Mouse (Mus musculus) cerebellum, adult 9-11 months (tissue): ENCODE measurements at regions not wholly inside any gene's neighbourhood (a gene's known extent, or its start where the extent isn't known, plus 50 kb on each side); places are given as distances from the start of the nearest gene placed in this dataset.
A peak's percentile ranks its signal among the peaks of the same experiment; 100 is the strongest.

ENCODE experiments used
- DNase-seq: peaks from one replicate; pipeline ENCODE4 v3.0.0; 2022

DNA sequence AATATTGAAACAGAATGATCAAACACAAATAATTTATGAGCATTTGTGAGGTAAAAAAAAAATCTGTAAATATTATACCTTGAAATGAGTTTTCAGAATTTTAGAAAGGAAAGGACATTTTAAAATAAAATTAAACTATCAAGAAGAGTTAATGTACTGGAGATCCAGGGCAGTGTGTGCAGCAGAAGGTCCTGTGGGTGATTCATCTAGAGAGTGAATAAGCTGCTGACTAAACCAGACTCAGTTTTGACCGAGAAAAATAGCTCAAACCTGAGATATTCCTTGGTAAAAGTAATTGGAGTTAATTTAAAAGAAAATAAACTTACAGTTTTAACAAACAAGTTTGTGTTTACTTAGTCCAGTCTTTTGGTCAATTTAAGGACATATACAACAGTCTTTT is 1118.6 kb upstream of the Celf2 start:
- DNase-seq = no peak

DNA sequence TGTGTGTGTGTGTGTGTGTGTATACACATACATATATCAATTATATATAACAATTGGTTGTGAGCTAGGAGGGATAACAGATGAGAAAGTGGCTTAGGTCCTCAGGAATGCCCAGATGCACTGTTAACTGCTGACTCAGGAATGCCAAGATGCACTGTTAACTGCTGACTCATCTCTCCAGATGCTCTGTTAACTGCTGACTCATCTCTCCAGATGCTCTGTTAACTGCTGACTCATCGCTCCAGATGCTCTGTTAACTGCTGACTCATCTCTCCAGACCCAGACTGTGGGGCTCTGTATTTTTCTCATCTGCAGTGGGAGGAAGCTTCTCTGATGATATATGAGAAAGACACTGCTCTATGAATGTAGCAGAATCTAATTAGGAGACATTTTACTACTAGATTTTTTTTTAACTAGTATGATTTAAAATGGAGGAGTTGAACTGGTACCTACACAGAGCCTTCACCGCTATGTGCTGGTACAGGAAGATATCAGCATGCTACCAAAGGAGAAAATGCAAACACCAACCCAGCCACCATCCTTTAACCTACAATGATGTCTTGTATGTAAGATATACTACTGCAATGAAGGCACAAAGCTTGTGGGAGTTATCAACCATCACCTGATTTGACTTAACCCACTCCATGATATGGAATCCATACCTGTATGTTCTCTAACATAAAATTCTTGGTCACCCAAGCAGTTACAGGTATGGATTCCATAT is 1119.3 kb upstream of the Celf2 start:
- no peak for DNase-seq

DNA sequence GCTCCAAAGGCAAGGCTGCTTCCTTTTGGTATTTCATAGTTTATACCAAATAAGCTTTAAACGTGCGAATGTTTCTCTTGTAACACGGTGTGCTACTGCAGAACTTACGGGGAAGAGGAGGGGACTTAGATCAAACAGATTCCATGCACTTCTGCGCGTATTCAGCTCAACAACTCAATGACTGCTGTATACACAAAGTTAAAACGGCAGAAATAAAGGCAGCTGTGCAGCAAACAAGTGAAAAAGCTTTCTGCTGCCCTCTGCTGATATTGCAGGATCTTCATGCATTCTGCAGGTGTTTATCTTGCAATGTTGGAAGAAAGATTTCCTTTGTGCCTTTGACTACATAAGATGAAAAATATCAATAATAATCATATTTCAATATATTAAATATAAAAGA is 1128.7 kb upstream of the Celf2 start:
- DNase-seq = no peak

DNA sequence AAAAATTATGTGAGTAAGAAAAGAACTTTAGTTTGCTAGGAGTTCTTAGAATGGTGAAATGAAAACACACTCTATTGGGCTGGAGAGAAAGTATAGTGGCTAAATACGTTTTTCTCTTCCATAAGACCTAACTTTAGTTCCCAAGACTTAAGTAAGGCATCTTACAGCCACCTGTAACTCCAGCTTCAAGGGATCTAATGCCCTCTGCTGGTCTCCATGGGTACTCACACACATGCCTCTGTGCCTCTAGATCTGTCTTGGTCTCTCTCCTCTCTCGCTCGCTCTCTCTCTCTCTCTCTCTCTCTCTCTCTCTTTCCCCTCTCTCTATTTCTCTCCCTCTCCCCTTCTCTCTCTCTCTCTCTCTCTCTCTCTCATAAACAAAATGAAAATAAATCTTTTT is 1129.9 kb upstream of the Celf2 start:
- DNase-seq = no peak

DNA sequence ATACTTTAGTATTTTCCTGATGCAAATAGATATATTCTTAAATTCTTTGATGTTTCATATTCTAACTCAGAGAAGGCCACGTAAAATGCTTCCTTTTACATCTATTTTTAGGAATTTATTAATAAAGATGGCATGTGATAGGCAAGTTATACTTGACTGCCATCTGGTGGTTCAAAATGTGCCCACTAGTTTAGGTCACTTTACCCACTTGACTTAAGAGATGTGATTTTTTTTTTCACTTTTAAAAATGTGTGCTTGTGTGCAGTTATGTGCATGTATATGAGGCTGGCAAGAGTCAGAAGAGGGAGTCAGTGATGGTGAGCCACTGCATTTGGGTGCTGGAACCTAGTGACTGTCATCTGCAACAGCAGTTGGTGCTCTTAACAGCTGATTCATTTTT is 1136.1 kb upstream of the Celf2 start:
- DNase-seq = no peak

DNA sequence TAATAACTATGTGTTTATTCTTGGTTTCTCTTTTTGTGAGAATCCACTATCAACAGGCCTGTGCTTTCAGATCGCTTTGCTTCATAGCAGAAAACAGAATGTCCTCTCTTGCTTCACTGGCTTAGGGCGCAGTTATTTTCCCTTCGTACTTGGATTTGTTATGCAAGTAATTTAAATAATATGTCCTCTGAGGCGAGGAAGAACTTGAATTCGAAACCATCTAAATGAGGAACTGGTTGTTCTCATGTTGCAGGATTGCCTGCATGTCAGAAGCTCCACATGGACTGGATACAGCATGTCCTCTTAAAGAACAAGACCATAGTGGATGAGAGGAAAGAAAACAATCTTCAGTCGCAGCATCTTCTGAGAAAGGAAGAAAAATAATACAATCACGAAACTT is 1151.2 kb upstream of the Celf2 start:
- DNase-seq = no peak

DNA sequence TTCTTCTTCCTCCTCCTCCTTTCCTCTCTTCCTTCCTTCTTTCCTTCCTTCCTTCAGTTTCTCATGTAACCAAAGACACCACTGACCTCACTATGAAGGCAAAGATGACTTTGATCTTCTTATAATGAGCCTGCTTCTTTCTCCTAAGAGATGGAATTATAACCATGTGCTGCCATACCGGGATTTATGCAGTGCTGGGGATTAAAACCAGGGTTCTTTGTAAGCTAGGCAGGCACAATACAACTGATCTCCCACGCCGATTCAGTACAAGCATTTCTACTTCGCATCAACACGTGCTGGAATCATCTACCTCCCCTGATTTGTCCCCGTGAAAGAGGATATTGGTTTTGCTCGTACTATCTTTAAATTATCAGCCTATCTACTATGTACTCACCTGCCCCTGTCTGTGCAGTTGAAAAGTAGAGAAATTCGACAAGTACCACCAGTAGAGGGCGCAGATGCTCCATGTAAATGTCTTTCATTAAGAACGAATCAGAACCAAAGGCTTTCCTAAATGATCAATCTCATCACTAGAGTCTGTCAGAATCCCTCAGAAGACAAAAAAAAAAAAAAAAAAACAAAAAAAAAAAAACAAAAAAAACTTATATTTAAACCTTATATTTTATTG is 1164.5 kb upstream of the Celf2 start:
- DNase-seq = peak; percentile 26

DNA sequence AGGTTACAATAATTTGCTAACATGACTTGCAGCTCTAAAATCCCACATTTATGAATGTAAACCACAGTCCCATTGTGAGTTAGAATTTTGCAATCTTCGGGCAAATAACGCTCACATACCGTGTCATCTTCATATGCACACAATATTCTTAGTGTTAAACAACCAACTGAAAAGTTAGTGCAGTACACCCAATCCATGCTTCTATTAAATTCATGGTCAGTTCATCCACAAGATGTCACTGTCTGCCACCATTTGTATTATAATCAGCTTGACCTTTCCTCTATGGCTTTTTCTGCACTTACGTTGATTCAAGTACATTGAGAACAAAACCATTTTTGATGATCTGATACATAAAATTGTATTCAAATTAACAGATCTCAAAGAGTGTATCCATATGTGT is 1166.2 kb upstream of the Celf2 start:
- DNase-seq = no peak

DNA sequence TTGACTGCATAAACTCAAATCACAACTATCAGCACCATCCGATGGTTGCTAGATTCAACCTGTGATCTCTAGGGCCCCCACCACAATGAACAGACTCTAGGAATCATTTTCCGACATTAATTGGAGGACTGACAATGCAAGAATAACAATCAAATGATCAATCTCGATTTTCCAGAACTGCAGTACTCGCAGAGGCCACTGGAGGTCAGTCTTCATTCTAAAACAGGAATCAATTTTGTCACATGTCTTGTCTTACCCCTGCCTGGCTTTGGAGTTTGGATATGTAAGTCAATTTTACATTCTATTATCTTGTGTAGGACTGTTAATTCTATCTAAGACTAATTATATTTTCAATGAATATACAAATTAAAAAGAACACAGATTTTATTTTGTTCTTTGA is 1167.2 kb upstream of the Celf2 start:
- DNase-seq = no peak

DNA sequence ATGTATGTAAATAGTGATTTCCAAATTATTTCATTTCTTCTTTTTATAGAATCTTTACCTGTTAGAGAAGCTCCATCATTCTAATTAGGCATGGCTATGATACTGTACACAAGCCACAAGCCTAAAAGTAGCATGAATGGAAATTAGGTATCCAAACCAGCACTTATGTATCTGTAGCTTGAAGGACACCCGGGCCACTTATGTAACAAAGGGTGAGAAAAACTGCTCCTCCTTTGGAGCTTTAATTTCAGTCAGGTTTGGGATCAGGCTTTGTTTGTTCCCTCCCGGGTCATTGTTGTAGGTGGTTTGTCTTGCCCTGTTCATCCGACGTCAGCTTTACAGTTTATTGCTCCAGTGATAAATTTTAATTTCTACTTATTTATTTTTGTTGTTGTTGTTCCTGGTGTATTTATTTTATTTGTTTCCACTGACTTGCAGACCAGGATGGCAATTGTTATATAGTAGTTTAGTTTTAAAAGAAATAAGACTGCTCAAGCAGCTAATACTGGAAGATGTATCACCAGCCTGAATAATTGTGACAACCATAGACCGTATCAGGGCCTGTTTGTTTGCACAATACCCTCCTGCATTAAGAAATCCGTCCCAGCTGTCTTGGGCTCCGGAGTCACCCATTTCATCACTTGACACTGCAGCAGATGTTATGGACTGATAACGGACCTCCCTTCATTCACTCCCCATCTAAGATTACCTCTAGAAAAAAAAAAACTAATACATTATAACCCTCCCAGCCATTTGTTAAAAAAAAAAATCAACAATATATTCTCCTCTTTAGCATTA is 1181.7 kb upstream of the Celf2 start:
- DNase-seq = no peak

DNA sequence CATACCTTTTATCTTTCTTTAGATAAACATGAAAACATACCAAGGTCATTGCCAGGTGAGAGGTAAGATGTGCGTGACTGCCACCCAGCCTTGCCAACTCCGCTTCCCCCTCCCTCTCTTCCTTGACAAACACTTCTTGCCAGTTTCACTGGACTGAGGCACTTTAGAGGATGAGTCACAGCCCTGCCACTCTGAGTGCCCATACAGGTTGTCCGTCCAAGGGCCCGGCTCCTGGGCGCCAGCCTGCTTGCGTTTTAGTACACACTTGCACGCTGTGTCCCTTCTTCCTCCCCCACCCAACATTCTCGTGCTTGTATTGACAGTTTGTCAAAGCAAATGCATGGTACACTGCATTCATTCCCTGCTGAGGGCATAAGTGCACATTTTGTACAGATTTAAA is 1151.7 kb upstream of the 4930412O13Rik start:
- no peak for DNase-seq

DNA sequence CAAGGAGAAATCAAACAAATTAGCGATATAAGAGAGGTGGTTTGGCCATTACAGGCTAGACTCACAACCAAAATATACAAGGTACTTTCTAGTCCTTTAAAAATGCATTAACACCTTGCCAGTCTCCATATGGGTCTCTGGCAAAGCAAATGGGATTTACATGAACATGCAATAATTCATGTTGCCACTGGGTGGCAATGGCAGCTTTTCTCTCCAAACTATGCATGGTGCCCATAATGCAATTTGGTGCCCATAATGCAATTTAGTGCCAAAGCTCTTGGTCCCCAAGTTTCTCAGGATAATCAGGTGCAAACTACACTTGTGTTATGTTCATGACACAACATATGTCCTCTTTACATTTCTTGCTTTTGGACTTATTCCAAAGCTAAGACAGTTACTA is 1126.9 kb upstream of the 4930412O13Rik start:
- DNase-seq = no peak

DNA sequence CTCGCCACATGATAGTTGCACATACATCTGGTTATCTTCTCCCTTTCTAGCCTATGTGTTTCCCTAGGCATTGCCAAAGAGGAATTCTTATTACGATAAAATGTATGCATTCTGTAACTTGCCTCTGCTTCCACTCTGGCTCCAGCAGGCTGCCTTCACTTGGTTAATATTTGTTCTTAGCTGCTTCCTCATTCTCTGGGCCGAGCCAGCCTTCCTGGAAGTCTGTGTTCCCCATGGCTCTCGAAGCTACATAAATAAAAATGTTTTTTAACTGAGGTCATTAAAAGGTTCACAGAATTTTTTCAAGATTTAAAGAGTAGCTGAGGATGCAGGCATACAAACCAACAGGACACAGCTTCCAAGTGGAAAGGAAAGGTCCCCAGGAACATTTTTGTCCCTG is 1124.5 kb upstream of the 4930412O13Rik start:
- no peak for DNase-seq

DNA sequence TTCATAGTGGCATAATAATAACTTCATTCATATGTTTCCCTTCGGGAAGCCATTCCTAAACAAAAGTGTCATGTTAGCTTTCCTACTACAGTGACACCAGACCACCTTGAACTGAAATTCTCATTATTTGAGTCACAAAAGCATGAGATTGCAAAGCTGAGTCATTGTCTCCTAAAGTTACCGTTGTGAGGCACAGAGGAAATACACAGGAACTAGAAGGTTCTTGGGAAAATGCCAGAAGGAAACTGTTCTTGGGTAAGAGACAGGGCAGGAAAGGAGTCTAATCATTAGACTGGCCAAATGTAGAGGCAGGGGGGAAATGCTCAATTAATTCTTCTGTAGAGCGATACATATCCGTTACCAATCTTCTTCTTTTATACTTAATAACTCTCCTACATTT is 1110.4 kb upstream of the 4930412O13Rik start:
- DNase-seq = no peak

DNA sequence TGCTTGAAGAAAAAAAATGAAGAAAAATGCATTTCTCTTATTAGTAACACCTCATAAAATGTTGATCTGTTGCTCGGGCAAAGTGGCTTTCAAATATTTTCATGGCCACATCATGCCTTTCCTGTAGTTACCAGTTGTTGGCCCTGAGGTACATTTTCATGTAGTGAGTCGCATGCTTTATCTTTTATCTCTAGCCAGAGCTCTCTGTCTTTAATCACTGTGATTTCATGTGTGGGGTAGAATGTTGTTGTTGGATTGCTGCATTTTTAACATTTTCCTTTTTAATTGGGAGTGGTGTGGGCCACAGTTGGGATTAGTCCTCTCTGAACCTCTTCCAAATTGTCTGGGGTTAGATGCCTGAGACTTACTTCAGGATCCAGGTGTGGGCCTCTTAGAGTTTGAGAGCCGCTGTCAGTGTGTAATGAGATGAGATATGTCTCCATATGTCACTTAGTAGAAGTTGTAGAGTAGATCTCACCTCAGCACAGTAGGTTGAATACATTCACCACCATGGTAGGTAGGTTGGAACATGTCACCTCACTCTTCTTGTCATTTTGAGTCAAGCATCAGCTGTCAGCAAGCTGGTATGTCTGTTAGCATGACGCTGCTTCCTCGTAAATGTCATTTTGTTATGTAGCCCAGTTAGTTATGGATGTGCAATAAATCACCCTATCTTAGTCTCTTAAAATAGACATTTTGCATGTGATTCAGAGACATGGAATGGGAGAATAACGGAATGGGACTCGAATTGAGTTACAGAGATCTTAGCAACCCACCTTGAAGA is 1099.7 kb upstream of the 4930412O13Rik start:
- no peak for DNase-seq

DNA sequence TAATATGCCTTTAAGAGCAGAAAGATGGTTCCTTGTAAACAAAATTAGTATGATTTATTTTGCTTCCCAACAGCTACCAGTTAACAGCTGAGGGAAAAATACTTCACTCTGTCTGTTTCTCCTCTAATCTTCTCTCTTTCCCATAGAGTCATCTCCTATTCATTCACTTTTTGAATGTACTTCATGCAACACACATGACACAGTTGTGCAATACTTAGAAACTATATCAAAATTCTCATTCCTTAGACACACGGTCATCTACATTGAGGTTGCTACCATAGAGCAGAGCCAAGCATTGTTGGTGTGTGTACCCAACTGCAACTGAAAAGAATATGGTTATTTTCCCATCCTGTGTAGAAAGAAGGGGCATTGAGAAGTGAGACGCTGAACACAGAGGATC is 1098.8 kb upstream of the 4930412O13Rik start:
- DNase-seq = no peak

DNA sequence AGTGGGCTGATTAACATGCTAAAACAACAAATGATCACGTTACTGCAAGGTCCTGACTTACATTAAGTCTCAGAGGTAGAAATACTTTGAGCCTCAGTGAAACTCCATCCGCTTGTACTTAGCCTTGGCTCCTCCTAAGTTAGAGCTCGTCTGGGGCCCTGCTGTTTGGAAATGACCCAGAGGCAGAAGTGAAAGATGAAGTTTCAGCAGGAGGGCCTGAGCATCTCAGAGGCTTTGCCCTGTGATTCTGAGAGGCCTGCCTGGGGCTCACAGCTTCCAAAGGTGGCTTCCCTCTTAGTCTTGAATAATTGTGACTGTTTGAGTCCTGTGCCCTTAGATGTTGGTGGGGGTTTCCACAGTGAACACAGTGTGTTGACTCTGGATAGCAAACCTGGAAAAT is 1079.0 kb upstream of the 4930412O13Rik start:
- no peak for DNase-seq

DNA sequence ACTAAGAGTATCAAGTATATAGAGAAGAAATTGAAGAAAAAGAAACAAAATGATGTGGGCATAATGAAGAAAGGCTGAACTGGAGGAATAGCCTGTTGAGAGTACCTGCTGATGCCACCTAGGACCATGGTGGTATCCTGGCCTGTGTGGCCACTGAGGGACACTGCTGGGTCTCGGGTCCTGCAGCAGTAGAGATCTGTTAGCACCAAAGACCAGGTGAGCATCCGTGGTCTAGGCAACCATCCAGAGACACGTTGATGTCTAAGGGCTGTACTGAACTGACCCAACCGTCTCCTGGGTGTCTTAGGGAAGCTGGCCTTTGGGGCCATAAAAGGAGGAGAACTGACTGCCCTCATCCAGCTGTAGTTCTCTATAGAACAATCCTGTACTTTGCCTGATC is 1071.4 kb upstream of the 4930412O13Rik start:
- no peak for DNase-seq

DNA sequence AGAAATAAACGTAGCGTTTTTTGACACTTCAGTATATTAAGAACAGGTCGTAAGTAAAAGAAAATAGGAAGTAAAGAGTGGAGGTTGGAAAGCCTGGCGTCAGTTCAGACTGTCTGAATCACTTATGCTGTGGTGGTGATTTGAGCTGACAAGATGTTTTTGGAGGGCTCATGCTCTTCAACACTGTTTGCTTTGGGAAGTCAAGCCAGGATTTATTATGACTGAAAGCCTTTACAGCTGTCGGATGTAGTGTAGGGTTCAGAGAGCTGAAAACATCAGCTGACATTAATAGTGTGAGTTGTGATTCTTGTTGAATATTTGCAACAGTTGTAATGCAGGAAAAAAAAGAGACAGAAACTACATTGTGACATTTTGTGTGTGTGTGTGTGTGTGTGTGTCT is 1062.9 kb upstream of the 4930412O13Rik start:
- DNase-seq = no peak

DNA sequence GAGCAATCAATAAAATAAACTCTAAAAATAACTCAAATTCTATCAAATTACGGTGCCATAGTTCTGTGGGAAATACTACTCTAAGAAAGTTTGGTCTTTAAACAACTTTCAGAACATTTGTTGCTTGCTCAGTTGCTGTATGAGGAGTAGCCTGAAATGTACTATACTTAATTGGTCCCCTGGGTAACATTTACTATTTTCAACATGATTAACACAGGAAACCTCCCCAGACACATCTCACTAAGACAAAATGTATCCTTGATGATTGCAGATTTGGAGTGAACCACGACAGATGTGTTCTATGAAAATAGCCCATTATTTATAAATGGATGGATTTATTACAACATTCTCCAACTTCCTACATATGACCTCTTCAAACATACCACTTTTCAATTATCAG is 1055.6 kb upstream of the 4930412O13Rik start:
- no peak for DNase-seq
